Comparison of ENCODE assay signal across 9 mouse cellular contexts in genomic region chr5:124004356-124005150, GRCm38 (mm10). TPM values are rescaled to one million over a fixed set of nuclear protein-coding genes. Genes with fewer than 3 reads are reported as not detected.
A peak's percentile ranks its signal among the peaks of the same experiment; 100 is the strongest.
DNase-seq lines count a peak whose midpoint lies in the region; ATAC-seq lines count a peak whose summit lies in the region.
"Had no signal": no experiment of that assay in that cellular context is flagged by ENCODE, and none has a peak within 500 bp of the region (broad histone marks: within the 10 kb centered on the region; RNA-seq: fewer than 3 reads in every experiment).

No protein-coding gene starts in this region.

- H3K27ac ChIP-seq in neural tube, embryonic 13.5 days (replicated peaks) = peak overlapping the region; percentile 52; the same call in 1 of the 2 replicates
- no peak overlapping the region for H3K27ac ChIP-seq in midbrain, embryonic 16.5 days (ENCODE audit: low read length)

- no peak for ATAC-seq in neural tube, embryonic 13.5 days (ENCODE audit: low read depth)
- no peak for ATAC-seq in midbrain, embryonic 16.5 days

- no peaks in the 10 kb centered on the region for H3K27me3 ChIP-seq in neural tube, embryonic 13.5 days
- H3K27me3 ChIP-seq in midbrain, embryonic 16.5 days (ENCODE audit: control insufficient read depth, insufficient read depth, low read depth, low read length) = no peaks in the 10 kb centered on the region

- H3K4me2 ChIP-seq in neural tube, embryonic 13.5 days = no peak overlapping the region
- H3K4me2 ChIP-seq in midbrain, embryonic 16.5 days (ENCODE audit: low read length) = no peak overlapping the region

- peaks cover 67% of the 10 kb centered on the region for H3K36me3 ChIP-seq in neural tube, embryonic 13.5 days
- peaks cover 33% of the 10 kb centered on the region for H3K36me3 ChIP-seq in midbrain, embryonic 16.5 days (ENCODE audit: control insufficient read depth, insufficient read depth, low read length)

- 87% methylated on average over 17 of the region's 17 CpGs for WGBS in neural tube, embryonic 13.5 days
- WGBS in large intestine, adult 2 months = 34% methylated on average over 17 of the region's 17 CpGs
- WGBS in midbrain, embryonic 16.5 days = 87% methylated on average over 17 of the region's 17 CpGs

- H3K9me3 ChIP-seq in neural tube, embryonic 13.5 days = no peaks in the 10 kb centered on the region
- H3K9me3 ChIP-seq in midbrain, embryonic 16.5 days (replicated peaks; ENCODE audit: control insufficient read depth, low read length, poor library complexity, severe bottlenecking) = no peaks in the 10 kb centered on the region

- peak; percentile 72 for DNase-seq in cerebellum, adult 9-11 months
- no peak for DNase-seq in cerebellum, adult 9-10 months
- DNase-seq in neural tube, embryonic 10.5 days (ENCODE audit: extremely low spot score, low spot score) = no peak
- peak; percentile 85 for DNase-seq in large intestine, adult 2 months (ENCODE audit: low read depth, low spot score)
- peak; percentile 55 for DNase-seq in thymus, postnatal 4 days
- DNase-seq in heart, postnatal 4 days = no peak
- DNase-seq: lung, postnatal 36 days had no signal

- H3K9ac ChIP-seq in neural tube, embryonic 13.5 days = no peak overlapping the region
- no peak overlapping the region for H3K9ac ChIP-seq in midbrain, embryonic 16.5 days (ENCODE audit: low read depth, low read length)

- peaks cover 21% of the 10 kb centered on the region for H3K4me1 ChIP-seq in neural tube, embryonic 13.5 days (replicated peaks)
- no peaks in the 10 kb centered on the region for H3K4me1 ChIP-seq in midbrain, embryonic 16.5 days (ENCODE audit: control insufficient read depth, insufficient read depth, low read length)

- no peak overlapping the region for H3K4me3 ChIP-seq in neural tube, embryonic 13.5 days
- no peak overlapping the region for H3K4me3 ChIP-seq in midbrain, embryonic 16.5 days (ENCODE audit: low read depth, low read length)

RNA-seq across cellular contexts. Expression of gene Vps37b, which starts 27.5 kb away (rescaled TPM):
- polyA plus RNA-seq in neural tube, embryonic 13.5 days (2015; fragmentation: Nextera tagmentation; extraction: Ambion mirVana) = 77.5 and 78.5 TPM in 2 replicates
- polyA plus RNA-seq in large intestine, adult 2 months (2012; rRNA removed) = 30.6 and 34.3 TPM in 2 replicates
- 10 to 100 TPM; 42.3 to 49.1 TPM for total RNA-seq in heart, postnatal 4 days (2021)
- polyA plus RNA-seq in midbrain, embryonic 16.5 days (2015; fragmentation: Nextera tagmentation; extraction: Ambion mirVana) = 59.5 and 62.0 TPM in 2 replicates

RNA-seq across cellular contexts. Expression of gene Hip1r, which starts 31.1 kb away (rescaled TPM):
- 17.1 and 22.3 TPM in 2 replicates for polyA plus RNA-seq in neural tube, embryonic 13.5 days (2015; fragmentation: Nextera tagmentation; extraction: Ambion mirVana)
- polyA plus RNA-seq in large intestine, adult 2 months (2012; rRNA removed) = 22.9 and 34.9 TPM in 2 replicates
- total RNA-seq in heart, postnatal 4 days (2021) = 10 to 100 TPM; 29.6 to 42.2 TPM
- 33.5 and 34.3 TPM in 2 replicates for polyA plus RNA-seq in midbrain, embryonic 16.5 days (2015; fragmentation: Nextera tagmentation; extraction: Ambion mirVana)

Comparison
In these comparisons a context has a peak if more than half of its experiments do, and no peak if none do; other contexts are left out.
1. DNase-seq: peak in cerebellum, adult 9-11 months (single experiment), large intestine, adult 2 months (single experiment) and thymus, postnatal 4 days (single experiment); none in cerebellum, adult 9-10 months (single experiment), neural tube, embryonic 10.5 days (single experiment) and heart, postnatal 4 days (single experiment).